Mouse (Mus musculus): ENCODE results near the gene Olfr829. TPM values are rescaled to one million over a fixed set of nuclear protein-coding genes. Genes with fewer than 3 reads are reported as not detected.
"Not testable (repeated sequence)": the region's sequence is repeated elsewhere in the genome, so short reads cannot be mapped to it uniquely, and the experiment has no call there.

The Olfr829 gene
- not detected in 2 replicates for polyA plus RNA-seq (2014; fragmentation: Nextera tagmentation; extraction: Ambion mirVana)

- Histone ChIP-seq H3K4me2 (replicated peaks; ENCODE audit: low read depth, low read length) (no peak within 1 kb of the TSS), H3K4me1 (replicated peaks; ENCODE audit: control insufficient read depth, insufficient read depth, low read length) (no peaks in the 10 kb centered on the region), H3K9me3 (ENCODE audit: control insufficient read depth, low read length) (no peaks in the 10 kb centered on the region), H3K27ac (ENCODE audit: low read depth, low read length) (no peak within 1 kb of the TSS), H3K36me3 (ENCODE audit: control insufficient read depth, insufficient read depth, low read length) (no peaks in the 10 kb centered on the region), H3K9ac (ENCODE audit: low read depth, low read length) (no peak within 1 kb of the TSS), H3K4me3 (ENCODE audit: low read depth, low read length) (no peak within 1 kb of the TSS), H3K27me3 (ENCODE audit: control insufficient read depth, insufficient read depth, low read length) (no peaks in the 10 kb centered on the region)
- WGBS: 82% methylated on average over 1 of the region's 1 CpGs
- DNase-seq (ENCODE audit: low spot score): no peak
- ATAC-seq (ENCODE audit: low FRiP score): no peak
These were observed at the start of gene Olfr829 for GRCm38 (mm10) chr9:18854633-18855032. Gene Olfr829 (plus strand): TSS chr9:18854933.

- H3K9ac ChIP-seq (ENCODE audit: low read depth, low read length): no peak within 1 kb of the TSS
- no peak within 1 kb of the TSS for H3K4me2 ChIP-seq (replicated peaks; ENCODE audit: low read depth, low read length)
- no peaks in the 10 kb centered on the region for H3K9me3 ChIP-seq (ENCODE audit: control insufficient read depth, low read length)
- H3K36me3 ChIP-seq (ENCODE audit: control insufficient read depth, insufficient read depth, low read length): no peaks in the 10 kb centered on the region
- no peak within 1 kb of the TSS for H3K4me3 ChIP-seq (ENCODE audit: low read depth, low read length)
- H3K27me3 ChIP-seq (ENCODE audit: control insufficient read depth, insufficient read depth, low read length): no peaks in the 10 kb centered on the region
- DNase-seq (ENCODE audit: low spot score) (no peak), ATAC-seq (ENCODE audit: low FRiP score) (no peak)
- H3K27ac ChIP-seq (ENCODE audit: low read depth, low read length): no peak within 1 kb of the TSS
- H3K4me1 ChIP-seq (replicated peaks; ENCODE audit: control insufficient read depth, insufficient read depth, low read length): no peaks in the 10 kb centered on the region
These were observed 35.3 kb upstream of the Olfr829 start, which contains the start of gene Olfr828 for GRCm38 (mm10) chr9:18819426-18819825. Gene Olfr828 (minus strand): TSS chr9:18819526.

- no peaks in the 10 kb centered on the region for H3K36me3 ChIP-seq (ENCODE audit: control insufficient read depth, insufficient read depth, low read length)
- no peaks in the 10 kb centered on the region for H3K27me3 ChIP-seq (ENCODE audit: control insufficient read depth, insufficient read depth, low read length)
- H3K4me1 ChIP-seq (replicated peaks; ENCODE audit: control insufficient read depth, insufficient read depth, low read length): no peaks in the 10 kb centered on the region
- DNase-seq (ENCODE audit: low spot score): no peak
- H3K27ac ChIP-seq (ENCODE audit: low read depth, low read length): no peak within 1 kb of the TSS
- no peak within 1 kb of the TSS for H3K4me2 ChIP-seq (replicated peaks; ENCODE audit: low read depth, low read length)
- H3K4me3 ChIP-seq (ENCODE audit: low read depth, low read length): no peak within 1 kb of the TSS
- no peaks in the 10 kb centered on the region for H3K9me3 ChIP-seq (ENCODE audit: control insufficient read depth, low read length)
- no peak for ATAC-seq (ENCODE audit: low FRiP score)
- H3K9ac ChIP-seq (ENCODE audit: low read depth, low read length): no peak within 1 kb of the TSS
These were observed 19.7 kb downstream of the Olfr829 start, which contains the start of gene Olfr830 for GRCm38 (mm10) chr9:18874393-18874792. Gene Olfr830 (plus strand): TSS chr9:18874693.

- H3K4me2 ChIP-seq (replicated peaks; ENCODE audit: low read depth, low read length); H3K27me3 ChIP-seq (ENCODE audit: control insufficient read depth, insufficient read depth, low read length); H3K9me3 ChIP-seq (ENCODE audit: control insufficient read depth, low read length); H3K4me1 ChIP-seq (replicated peaks; ENCODE audit: control insufficient read depth, insufficient read depth, low read length); ATAC-seq (ENCODE audit: low FRiP score); H3K4me3 ChIP-seq (ENCODE audit: low read depth, low read length); DNase-seq (ENCODE audit: low spot score); H3K36me3 ChIP-seq (ENCODE audit: control insufficient read depth, insufficient read depth, low read length); H3K9ac ChIP-seq (ENCODE audit: low read depth, low read length); H3K27ac ChIP-seq (ENCODE audit: low read depth, low read length): not testable (repeated sequence)
- WGBS: 79% methylated on average over 2 of the region's 2 CpGs
These were observed 53.0 kb downstream of the Olfr829 start for GRCm38 (mm10) chr9:18907699-18908098.

Other genes starting within 250 kb of the Olfr829 start
- gene Muc16, start 180.4 kb upstream of the Olfr829 start, polyA plus RNA-seq (2014; fragmentation: Nextera tagmentation; extraction: Ambion mirVana): not detected in 2 replicates
- gene Olfr24, start 90.9 kb upstream of the Olfr829 start, polyA plus RNA-seq (2014; fragmentation: Nextera tagmentation; extraction: Ambion mirVana): not detected in 2 replicates
- not detected in 2 replicates for gene Olfr828, start 35.4 kb upstream of the Olfr829 start, polyA plus RNA-seq (2014; fragmentation: Nextera tagmentation; extraction: Ambion mirVana)
- not detected in 2 replicates for gene Olfr830, start 19.8 kb downstream of the Olfr829 start, polyA plus RNA-seq (2014; fragmentation: Nextera tagmentation; extraction: Ambion mirVana)
- gene Olfr832, start 82.2 kb downstream of the Olfr829 start, polyA plus RNA-seq (2014; fragmentation: Nextera tagmentation; extraction: Ambion mirVana): not detected in 2 replicates
- gene Olfr834, start 133.1 kb downstream of the Olfr829 start, polyA plus RNA-seq (2014; fragmentation: Nextera tagmentation; extraction: Ambion mirVana): not detected in 2 replicates
- gene Olfr835, start 177.8 kb downstream of the Olfr829 start, polyA plus RNA-seq (2014; fragmentation: Nextera tagmentation; extraction: Ambion mirVana): not detected in 2 replicates